Mouse (Mus musculus): Measurements from ENCODE around the gene Col11a1. TPM values are rescaled to one million over a fixed set of nuclear protein-coding genes. Genes with fewer than 3 reads are reported as not detected.

Gene Col11a1
- polyA plus RNA-seq, 1 experiment from 2014 or later = 0.45 TPM

DNA sequence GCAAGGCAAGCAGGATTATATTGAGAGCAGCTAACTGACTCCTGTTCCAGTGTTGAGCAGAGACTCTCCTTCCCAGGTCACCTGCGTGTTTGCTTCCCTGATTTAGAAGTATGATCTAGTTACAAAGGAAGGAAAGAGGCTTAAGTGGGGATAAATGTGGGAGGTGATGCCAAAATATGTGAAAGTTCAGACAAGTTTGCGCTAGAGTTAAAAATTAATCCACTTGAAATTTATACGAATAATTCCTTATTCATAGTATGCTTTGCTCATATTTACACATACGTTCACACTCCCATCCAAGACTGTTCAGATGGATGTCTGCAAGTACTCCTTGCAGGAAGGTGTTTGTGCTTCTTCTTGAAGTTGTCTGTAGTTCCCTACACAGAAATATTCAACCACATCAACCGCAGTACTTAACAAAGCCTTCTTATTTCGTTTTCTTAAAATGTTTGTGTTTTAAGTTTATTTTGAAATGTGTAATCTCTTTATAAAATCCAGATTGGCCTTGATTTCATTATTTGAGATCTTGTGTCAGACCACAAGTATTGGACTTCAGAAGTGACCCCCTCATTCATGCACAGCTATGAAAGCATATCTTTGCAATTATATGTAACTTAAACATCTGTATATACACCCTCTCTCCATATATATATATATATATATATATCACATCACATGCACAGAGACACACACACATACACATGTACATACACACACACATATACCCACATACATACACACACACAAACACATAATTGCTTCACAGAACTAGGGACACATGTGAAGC is 167.8 kb downstream of the Col11a1 start:
- H3K9me3 ChIP-seq (ENCODE audit: low read length) = no peaks in the 10 kb centered on the region
- no peaks in the 10 kb centered on the region for H3K36me3 ChIP-seq (ENCODE audit: insufficient read depth, low read length)
- WGBS = 58% methylated on average over 6 of the region's 6 CpGs
- H3K27me3 ChIP-seq (replicated peaks; ENCODE audit: insufficient read depth, low read length) = no peaks in the 10 kb centered on the region
- H3K9ac ChIP-seq (replicated peaks; ENCODE audit: low read depth) = no peak overlapping the region
- H3K4me3 ChIP-seq (ENCODE audit: low read depth, low read length) = no peak overlapping the region
- no peak for TF ChIP-seq CTCF (IDR thresholded peaks at IDR 0.05)
- TF ChIP-seq EP300 (IDR thresholded peaks at IDR 0.05) = 0 out of 2 replicates have a peak, but pooled peaks have one; percentile 30
- H3K4me1 ChIP-seq (ENCODE audit: insufficient read depth, low read depth, low read length) = no peaks in the 10 kb centered on the region
- no peak overlapping the region for H3K27ac ChIP-seq (ENCODE audit: low read length)
- no peak overlapping the region for H3K4me2 ChIP-seq (replicated peaks; ENCODE audit: low read depth, low read length)
- DNase-seq (ENCODE audit: low spot score) (peak; percentile 67), ATAC-seq (peak; percentile 63)

DNA sequence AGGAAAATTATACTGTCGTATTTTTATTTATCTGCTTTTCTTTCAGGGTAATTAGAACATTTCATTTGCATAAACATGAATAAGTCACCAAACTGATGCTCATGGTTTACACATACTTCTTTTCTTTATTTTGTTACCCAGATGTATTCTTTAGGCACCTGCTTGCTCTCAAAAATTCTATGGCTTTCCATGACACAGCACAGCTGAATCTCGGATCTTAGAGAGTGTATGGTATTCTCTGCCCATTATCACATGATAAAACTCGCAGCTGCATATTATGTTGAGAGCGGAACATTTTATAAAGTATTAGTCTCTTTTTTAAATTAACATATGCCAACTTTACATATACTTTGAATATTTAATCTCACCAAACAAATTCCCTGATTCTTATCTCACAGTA is 181.9 kb downstream of the Col11a1 start:
- Histone ChIP-seq H3K27me3 (replicated peaks; ENCODE audit: insufficient read depth, low read length) (no peaks in the 10 kb centered on the region), H3K9me3 (ENCODE audit: low read length) (no peaks in the 10 kb centered on the region), H3K27ac (ENCODE audit: low read length) (no peak overlapping the region), H3K36me3 (ENCODE audit: insufficient read depth, low read length) (no peaks in the 10 kb centered on the region), H3K9ac (replicated peaks; ENCODE audit: low read depth) (no peak overlapping the region), H3K4me2 (replicated peaks; ENCODE audit: low read depth, low read length) (no peak overlapping the region), H3K4me3 (ENCODE audit: low read depth, low read length) (no peak overlapping the region), H3K4me1 (ENCODE audit: insufficient read depth, low read depth, low read length) (no peaks in the 10 kb centered on the region)
- TF ChIP-seq CTCF (IDR thresholded peaks at IDR 0.05) (no peak), EP300 (IDR thresholded peaks at IDR 0.05) (no peak)
- 79% methylated on average over 4 of the region's 4 CpGs for WGBS
- ATAC-seq (no peak), DNase-seq (ENCODE audit: low spot score) (no peak)

DNA sequence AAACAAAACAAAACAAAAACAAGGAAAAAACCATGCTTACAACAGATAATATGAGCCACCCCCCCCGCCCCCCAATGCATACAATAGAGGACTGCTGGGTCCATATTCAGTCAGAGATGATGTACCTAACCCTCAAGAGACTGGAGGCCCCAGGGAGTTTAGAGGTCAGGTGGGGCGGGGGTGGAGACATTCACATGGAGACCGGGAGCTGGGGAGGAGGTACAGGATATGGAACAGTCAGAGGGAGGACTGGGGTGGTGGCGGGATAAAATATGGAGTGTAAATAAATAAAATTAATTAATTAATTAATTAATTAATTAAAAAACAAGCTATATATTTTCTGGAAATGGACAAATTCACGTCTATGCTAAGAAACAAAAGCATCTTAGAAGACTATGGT is 185.8 kb downstream of the Col11a1 start:
- Histone ChIP-seq H3K36me3 (ENCODE audit: insufficient read depth, low read length) (no peaks in the 10 kb centered on the region), H3K27me3 (replicated peaks; ENCODE audit: insufficient read depth, low read length) (no peaks in the 10 kb centered on the region), H3K9ac (replicated peaks; ENCODE audit: low read depth) (no peak overlapping the region), H3K9me3 (ENCODE audit: low read length) (no peaks in the 10 kb centered on the region), H3K4me2 (replicated peaks; ENCODE audit: low read depth, low read length) (no peak overlapping the region), H3K4me1 (ENCODE audit: insufficient read depth, low read depth, low read length) (no peaks in the 10 kb centered on the region), H3K27ac (ENCODE audit: low read length) (no peak overlapping the region), H3K4me3 (ENCODE audit: low read depth, low read length) (no peak overlapping the region)
- TF ChIP-seq EP300 (IDR thresholded peaks at IDR 0.05) (no peak), CTCF (IDR thresholded peaks at IDR 0.05) (no peak)
- DNase-seq (ENCODE audit: low spot score) = no peak
- no peak for ATAC-seq
- WGBS = 76% methylated on average over 5 of the region's 5 CpGs

DNA sequence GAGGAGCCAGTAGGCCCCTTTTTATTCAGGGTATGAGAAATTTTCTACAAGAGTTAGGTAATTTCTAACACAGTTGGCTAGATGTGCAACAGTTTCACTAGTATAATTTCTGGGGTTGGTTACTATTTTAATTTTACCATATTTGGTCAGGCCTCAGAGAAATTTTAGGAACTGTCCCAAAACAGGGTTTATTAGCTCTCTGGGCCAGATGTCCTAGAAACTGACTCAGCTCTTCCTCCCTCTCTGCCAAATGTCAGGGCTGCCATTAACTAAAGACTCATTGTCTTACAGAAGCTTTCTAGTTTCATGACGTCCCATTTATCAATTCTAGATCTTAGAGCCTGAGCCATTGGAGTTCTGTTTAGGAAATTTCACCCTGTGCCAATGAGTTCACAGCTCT is 199.2 kb downstream of the Col11a1 start:
- no peak for ATAC-seq
- Histone ChIP-seq H3K36me3 (ENCODE audit: insufficient read depth, low read length) (no peaks in the 10 kb centered on the region), H3K9ac (replicated peaks; ENCODE audit: low read depth) (no peak overlapping the region), H3K9me3 (ENCODE audit: low read length) (no peaks in the 10 kb centered on the region), H3K27me3 (replicated peaks; ENCODE audit: insufficient read depth, low read length) (no peaks in the 10 kb centered on the region), H3K27ac (ENCODE audit: low read length) (no peak overlapping the region), H3K4me2 (replicated peaks; ENCODE audit: low read depth, low read length) (no peak overlapping the region), H3K4me1 (ENCODE audit: insufficient read depth, low read depth, low read length) (no peaks in the 10 kb centered on the region), H3K4me3 (ENCODE audit: low read depth, low read length) (no peak overlapping the region)
- TF ChIP-seq CTCF (IDR thresholded peaks at IDR 0.05) (no peak), EP300 (IDR thresholded peaks at IDR 0.05) (no peak)
- WGBS = 54% methylated on average over 1 of the region's 1 CpGs
- DNase-seq (ENCODE audit: low spot score) = no peak
